Mouse (Mus musculus) gastrocnemius, postnatal 14 days (tissue): ENCODE measurements around the gene Elmo1. TPM values are rescaled to one million over a fixed set of nuclear protein-coding genes. Genes with fewer than 3 reads are reported as not detected.
A peak's percentile ranks its signal among the peaks of the same experiment; 100 is the strongest.

Experiments
- DNase-seq: peaks from one replicate; pipeline ENCODE4 v3.0.0; 2021; ENCODE audit warnings: mixed read lengths
- intact Hi-C: fragments of 180-260 bp; cut with DNase I; formaldehyde crosslinking; loops from one replicate; pipeline ENCODE4 v1.15.1; 2025; ENCODE audit warnings: low total_unique reads
- total RNA-seq, 2 experiments: library from RNA; stranded (reverse); gene quantifications; 2 replicates each; pipeline ENCODE4 v1.2.3; 2021

Elmo1 gene
- total RNA-seq, 2 experiments from 2014 or later: 11.4 to 12.3 TPM

GRCm38 (mm10) chr13:20292348-20292747 is 202.0 kb downstream of the Elmo1 start:
- intact Hi-C loops: loop anchor here (5.0 kb wide), 1 partner anchor 595 kb away; the partner anchor contains the start of gene Nme8
- DNase-seq: peak; percentile 47

- intact Hi-C loops: no loop called here
- DNase-seq: no peak
These were observed 205.0 kb downstream of the Elmo1 start for GRCm38 (mm10) chr13:20295278-20295970.

- intact Hi-C loops: no loop called here
- peak; percentile 66 for DNase-seq
These were observed 207.4 kb downstream of the Elmo1 start for GRCm38 (mm10) chr13:20297841-20298240.

GRCm38 (mm10) chr13:20299424-20299823 is 209.0 kb downstream of the Elmo1 start:
- intact Hi-C loops: no loop called here
- peak; percentile 15 for DNase-seq

- intact Hi-C loops: no loop called here
These were observed 209.7 kb downstream of the Elmo1 start for GRCm38 (mm10) chr13:20300052-20300564.

GRCm38 (mm10) chr13:20300626-20301025 is 210.2 kb downstream of the Elmo1 start:
- intact Hi-C loops: no loop called here
- no peak for DNase-seq

More at GRCm38 (mm10) chr13:20300052-20300564, 209.7 kb downstream of the Elmo1 start:
- DNase-seq: no peak

GRCm38 (mm10) chr13:20301760-20302159 is 211.4 kb downstream of the Elmo1 start:
- intact Hi-C loops: no loop called here
- DNase-seq: no peak

- DNase-seq: peak; percentile 27
- intact Hi-C loops: no loop called here
These were observed 215.2 kb downstream of the Elmo1 start for GRCm38 (mm10) chr13:20305621-20306020.

- intact Hi-C loops: no loop called here
- DNase-seq: peak; percentile 37
These were observed 216.1 kb downstream of the Elmo1 start for GRCm38 (mm10) chr13:20306180-20307177.

GRCm38 (mm10) chr13:20307381-20307780 is 217.0 kb downstream of the Elmo1 start:
- intact Hi-C loops: no loop called here
- no peak for DNase-seq

GRCm38 (mm10) chr13:20311612-20312011 is 221.2 kb downstream of the Elmo1 start:
- intact Hi-C loops: loop anchor here (2.0 to 5.0 kb wide), 2 partner anchors 161 to 627 kb away; no protein-coding TSS in a partner anchor
- peak; percentile 65 for DNase-seq

- intact Hi-C loops: loop anchor here (5.0 kb wide), 1 partner anchor 159 kb away; no protein-coding TSS in a partner anchor
- DNase-seq: no peak
These were observed 222.9 kb downstream of the Elmo1 start for GRCm38 (mm10) chr13:20313345-20313744.

- intact Hi-C loops: no loop called here
- no peak for DNase-seq
These were observed 225.7 kb downstream of the Elmo1 start for GRCm38 (mm10) chr13:20316139-20316538.

- no peak for DNase-seq
- intact Hi-C loops: no loop called here
These were observed 228.3 kb downstream of the Elmo1 start for GRCm38 (mm10) chr13:20318615-20319219.

- no peak for DNase-seq
- intact Hi-C loops: no loop called here
These were observed 229.8 kb downstream of the Elmo1 start for GRCm38 (mm10) chr13:20320232-20320631.

- intact Hi-C loops: no loop called here
- DNase-seq: no peak
These were observed 233.1 kb downstream of the Elmo1 start for GRCm38 (mm10) chr13:20323478-20323877.

- intact Hi-C loops: no loop called here
- DNase-seq: no peak
These were observed 236.7 kb downstream of the Elmo1 start for GRCm38 (mm10) chr13:20327064-20327463.

GRCm38 (mm10) chr13:20327975-20328374 is 237.6 kb downstream of the Elmo1 start:
- intact Hi-C loops: no loop called here
- DNase-seq: no peak

GRCm38 (mm10) chr13:20328672-20329071 is 238.3 kb downstream of the Elmo1 start:
- intact Hi-C loops: no loop called here

GRCm38 (mm10) chr13:20330954-20331353 is 240.6 kb downstream of the Elmo1 start:
- intact Hi-C loops: no loop called here
- DNase-seq: no peak

More at GRCm38 (mm10) chr13:20328672-20329071, 238.3 kb downstream of the Elmo1 start:
- DNase-seq: no peak
